Mouse (Mus musculus) lung, adult 18-20 months (tissue): Measurements from ENCODE around the gene Nudt9.

Source experiments
- DNase-seq, 2 experiments: peaks; one replicate each; pipeline ENCODE4 v3.0.0; 2022; ENCODE audit warnings: mixed read lengths in 2 of 2

Nudt9 gene

GRCm38 (mm10) chr5:104085366-104085765, 39.3 kb downstream of the Nudt9 start:
- no peak for DNase-seq

- no peak for DNase-seq
These were observed 43.6 kb downstream of the Nudt9 start for GRCm38 (mm10) chr5:104089751-104090150.

- peak; percentile 76 to 82 for DNase-seq
These were observed 49.4 kb downstream of the Nudt9 start for GRCm38 (mm10) chr5:104095416-104096077.

- peak; percentile 27 to 60 for DNase-seq
These were observed 50.2 kb downstream of the Nudt9 start for GRCm38 (mm10) chr5:104096078-104096938.

GRCm38 (mm10) chr5:104101678-104102531, 55.8 kb downstream of the Nudt9 start:
- DNase-seq = no peak

GRCm38 (mm10) chr5:104103171-104103570, 57.1 kb downstream of the Nudt9 start:
- DNase-seq = no peak

- no peak for DNase-seq
These were observed 58.0 kb downstream of the Nudt9 start for GRCm38 (mm10) chr5:104104111-104104510.

- DNase-seq = no peak
These were observed 62.2 kb downstream of the Nudt9 start for GRCm38 (mm10) chr5:104108127-104108875.

- DNase-seq = no peak
These were observed 62.8 kb downstream of the Nudt9 start for GRCm38 (mm10) chr5:104108879-104109369.

- DNase-seq = no peak
These were observed 63.4 kb downstream of the Nudt9 start for GRCm38 (mm10) chr5:104109516-104109915.

GRCm38 (mm10) chr5:104110171-104110920, 64.2 kb downstream of the Nudt9 start:
- no peak for DNase-seq

- peak; percentile 16 to 39 for DNase-seq
These were observed 65.9 kb downstream of the Nudt9 start for GRCm38 (mm10) chr5:104112016-104112415.

GRCm38 (mm10) chr5:104112511-104112910, 66.4 kb downstream of the Nudt9 start:
- DNase-seq = no peak

- peak in 1 of 2 experiments; percentile 17 for DNase-seq
These were observed 67.5 kb downstream of the Nudt9 start, which contains the start of gene Sparcl1 for GRCm38 (mm10) chr5:104113491-104114172. Sparcl1 (minus strand) TSS chr5:104113733.
